Mouse (Mus musculus): ENCODE measurements around the gene Cyb5d1.

The Cyb5d1 gene

GRCm38 (mm10) chr11:69419443-69419812 lies 24.0 kb upstream of the Cyb5d1 start:
- no peak for TF ChIP-seq GATA4 (IDR thresholded peaks at IDR 0.05; ENCODE audit: insufficient replicate concordance, low read length)

GRCm38 (mm10) chr11:69418481-69419442 lies 23.3 kb upstream of the Cyb5d1 start:
- TF ChIP-seq GATA4 (IDR thresholded peaks at IDR 0.05; ENCODE audit: insufficient replicate concordance, low read length) = no peak

GRCm38 (mm10) chr11:69417449-69418384 lies 22.3 kb upstream of the Cyb5d1 start:
- peak; percentile 84; the same call in 1 of the 2 replicates for TF ChIP-seq GATA4 (IDR thresholded peaks at IDR 0.05; ENCODE audit: insufficient replicate concordance, low read length)

DNA sequence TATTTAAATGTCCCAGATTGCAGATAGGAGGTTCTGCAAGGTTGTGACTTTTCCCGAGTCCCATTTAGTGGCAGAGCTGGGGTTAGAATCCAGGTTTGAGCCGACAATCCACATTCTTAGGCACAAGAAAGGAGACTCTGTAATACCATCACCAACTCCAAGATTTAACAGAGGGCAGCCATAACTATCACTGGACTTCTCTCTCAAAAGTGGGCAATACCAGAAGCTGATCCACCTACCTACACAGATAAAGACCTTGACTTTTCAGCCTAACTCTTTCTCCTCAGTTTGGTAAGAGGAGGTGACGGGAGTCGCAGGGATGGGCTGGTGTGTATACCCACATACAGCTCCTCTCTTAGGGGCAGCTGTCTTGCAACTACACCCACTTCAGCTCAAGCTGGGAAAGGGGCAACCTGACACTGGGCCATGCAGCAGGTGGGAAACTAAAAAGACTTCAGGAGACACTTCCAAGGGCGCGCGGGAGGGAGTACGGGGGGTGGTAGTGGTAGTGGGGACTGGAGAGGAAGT lies 21.6 kb upstream of the Cyb5d1 start:
- TF ChIP-seq GATA4 (IDR thresholded peaks at IDR 0.05; ENCODE audit: insufficient replicate concordance, low read length) = no peak

DNA sequence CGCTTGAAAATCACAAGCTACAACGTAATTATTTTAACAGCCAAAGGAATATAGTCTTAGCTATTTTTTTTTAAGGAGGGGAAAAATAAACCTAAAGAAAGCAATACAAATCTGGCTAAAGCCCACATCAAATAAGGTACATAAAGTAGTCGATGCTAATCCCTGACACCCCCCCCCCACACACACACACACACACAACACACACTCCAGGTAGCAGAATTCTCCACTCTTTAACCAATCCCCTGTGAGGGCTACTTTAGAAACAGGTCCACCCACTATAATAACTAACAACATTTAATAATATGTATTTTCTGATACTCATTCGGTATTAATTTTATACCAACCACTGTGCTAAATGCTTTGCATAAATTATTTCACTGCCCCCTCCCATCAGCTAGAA lies 21.1 kb upstream of the Cyb5d1 start:
- TF ChIP-seq GATA4 (IDR thresholded peaks at IDR 0.05; ENCODE audit: insufficient replicate concordance, low read length) = no peak

DNA sequence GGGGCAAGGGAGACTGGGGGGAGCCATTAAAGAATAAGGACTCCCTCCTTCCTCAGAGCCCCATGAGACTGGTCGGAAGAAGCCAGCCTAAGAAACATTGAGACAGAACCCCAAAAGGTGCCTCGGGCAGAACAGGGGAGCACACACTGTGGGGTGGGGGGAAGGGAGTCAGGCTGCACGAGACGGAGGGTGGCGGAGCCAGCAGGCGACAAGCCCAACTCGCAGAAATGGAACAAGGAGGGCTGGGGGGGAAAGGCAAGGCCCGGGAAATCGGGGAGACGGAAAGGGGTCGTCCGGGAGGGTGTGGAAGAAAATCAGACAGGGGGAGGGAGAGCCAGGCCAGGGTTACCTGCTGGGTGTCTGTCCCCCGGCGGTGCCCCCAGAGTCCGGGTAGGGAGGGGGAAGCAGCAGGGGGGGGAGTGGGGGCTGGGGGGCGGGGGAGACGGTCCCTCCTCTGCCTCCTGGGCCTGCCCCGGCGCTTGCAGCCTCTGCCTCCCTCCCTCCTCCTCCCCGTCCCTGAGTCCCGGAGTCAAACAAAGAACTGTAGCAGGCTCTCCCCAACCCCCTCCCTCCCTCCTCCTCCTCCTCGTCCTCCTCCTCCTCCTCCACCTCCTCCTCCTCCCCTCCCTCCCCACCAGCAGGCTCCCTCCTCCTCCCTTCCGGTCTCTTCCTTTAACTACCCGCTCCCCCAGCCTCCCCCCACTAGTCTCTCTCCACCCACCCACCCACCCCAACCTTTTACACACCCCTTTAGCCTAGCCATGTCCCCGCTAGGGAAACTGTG lies 20.4 kb upstream of the Cyb5d1 start:
- TF ChIP-seq GATA4 (IDR thresholded peaks at IDR 0.05; ENCODE audit: insufficient replicate concordance, low read length) = no peak

GRCm38 (mm10) chr11:69415327-69415667 lies 19.9 kb upstream of the Cyb5d1 start:
- no peak for TF ChIP-seq GATA4 (IDR thresholded peaks at IDR 0.05; ENCODE audit: insufficient replicate concordance, low read length)

- TF ChIP-seq GATA4 (IDR thresholded peaks at IDR 0.05; ENCODE audit: insufficient replicate concordance, low read length) = no peak
Observed at GRCm38 (mm10) chr11:69414421-69415326, 19.2 kb upstream of the Cyb5d1 start.

DNA sequence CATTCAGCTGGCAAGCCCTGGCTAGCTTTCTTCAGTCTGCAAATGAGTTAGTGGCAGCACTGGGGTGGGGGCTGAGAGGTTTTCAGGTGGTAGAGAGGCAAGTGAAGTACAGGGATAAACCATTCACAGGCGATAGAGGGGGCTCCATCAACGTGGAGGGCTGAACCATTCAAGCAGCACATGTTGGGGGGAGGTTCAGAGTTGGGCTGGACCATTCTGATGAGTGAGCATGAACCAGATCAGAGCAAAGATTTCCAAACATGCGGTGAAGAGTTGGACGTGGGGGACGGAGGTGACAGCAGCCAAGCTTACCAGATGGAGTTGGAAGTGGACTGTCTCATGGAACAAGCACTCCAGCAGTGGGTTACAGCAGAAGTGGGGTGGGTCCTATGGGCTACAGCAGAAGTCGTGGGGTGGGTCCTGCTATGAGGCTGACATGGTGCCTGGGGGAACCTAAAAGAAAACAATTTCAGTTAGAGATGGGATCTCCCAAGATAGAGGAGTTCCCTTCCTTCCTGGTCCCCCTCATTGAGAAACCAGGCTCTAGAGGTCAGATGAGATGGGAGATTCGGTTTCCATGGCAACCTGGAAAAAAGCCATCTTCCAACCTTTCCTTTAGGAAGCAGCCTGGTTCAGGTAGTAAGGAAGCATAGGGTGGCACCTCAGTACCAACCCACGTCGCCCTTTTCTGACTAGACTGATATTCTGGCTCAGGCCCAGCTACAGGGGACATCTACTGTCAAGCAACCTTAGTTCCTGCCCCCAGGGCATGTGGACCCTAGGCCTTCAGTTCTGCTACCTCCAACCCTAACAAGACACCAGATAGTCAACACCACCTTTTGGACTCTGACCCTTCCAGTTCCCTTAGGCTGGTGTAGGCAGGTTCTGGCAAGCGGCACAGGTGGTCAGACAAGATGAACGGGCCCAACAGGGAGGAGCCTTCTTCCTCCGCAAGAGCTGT lies 18.1 kb upstream of the Cyb5d1 start, which contains the start of gene Kdm6b:
TSS of gene Kdm6b (minus strand) at position 455 of the 961 bp plus-strand sequence.
- TF ChIP-seq GATA4 (IDR thresholded peaks at IDR 0.05; ENCODE audit: insufficient replicate concordance, low read length) = no peak

GRCm38 (mm10) chr11:69412548-69412947 lies 17.1 kb upstream of the Cyb5d1 start:
- no peak for TF ChIP-seq GATA4 (IDR thresholded peaks at IDR 0.05; ENCODE audit: insufficient replicate concordance, low read length)

DNA sequence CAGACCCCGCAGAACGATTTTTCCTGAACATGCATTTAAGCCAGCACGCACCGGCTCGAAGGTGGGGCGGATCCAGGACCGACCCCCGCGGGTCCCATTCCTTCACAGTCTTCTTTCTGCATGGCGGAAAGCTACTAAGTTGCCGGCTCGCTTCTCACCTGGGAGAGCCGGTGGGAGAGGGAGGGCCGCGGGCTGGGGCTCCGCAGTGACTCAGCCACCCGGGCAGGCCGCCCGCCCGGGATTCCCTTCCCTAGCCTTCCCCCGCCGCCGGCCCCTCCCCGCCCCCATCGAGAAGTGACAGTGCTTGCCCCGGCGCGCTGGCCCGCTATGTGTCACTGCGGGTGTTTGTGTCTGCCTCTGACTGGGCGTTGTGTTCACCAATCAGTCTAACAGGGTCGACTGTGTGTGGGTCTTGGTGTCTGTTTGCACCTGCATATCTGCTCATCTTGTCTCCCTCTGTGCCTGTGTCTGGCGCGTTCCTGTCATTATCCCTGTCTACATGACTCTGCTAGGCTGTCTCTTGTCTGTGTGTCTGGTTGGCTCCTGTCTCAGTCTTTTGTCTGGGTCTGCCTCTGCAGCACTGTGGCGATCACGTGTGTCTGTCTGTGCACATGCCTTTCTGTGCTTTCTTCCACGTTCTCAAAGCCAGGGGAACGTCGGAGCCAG lies 16.2 kb upstream of the Cyb5d1 start:
- TF ChIP-seq GATA4 (IDR thresholded peaks at IDR 0.05; ENCODE audit: insufficient replicate concordance, low read length) = no peak

DNA sequence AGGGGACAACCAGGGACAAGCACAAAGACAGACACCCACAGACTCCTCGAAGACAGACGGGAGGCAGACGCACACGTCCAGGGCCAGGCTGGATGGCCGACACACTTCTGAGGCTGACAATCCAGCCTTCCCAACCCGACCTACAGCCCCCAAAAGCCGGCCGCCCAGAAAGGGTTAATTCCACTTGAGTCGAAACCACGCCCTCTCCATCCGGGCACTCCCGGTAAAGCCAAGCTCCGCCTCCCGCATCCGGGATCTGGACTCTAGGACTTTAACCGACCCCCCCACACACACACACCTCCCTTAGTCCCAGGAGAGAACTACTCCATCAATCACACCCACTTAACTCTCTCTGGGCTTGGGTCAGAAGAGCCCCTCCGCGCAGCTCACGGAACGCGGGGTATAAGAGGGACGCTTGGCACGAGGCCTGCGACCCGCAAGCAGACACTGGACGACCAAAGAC lies 15.7 kb upstream of the Cyb5d1 start:
- TF ChIP-seq GATA4 (IDR thresholded peaks at IDR 0.05; ENCODE audit: insufficient replicate concordance, low read length) = no peak
